8 mouse cellular contexts compared by ENCODE assay signal in genomic region chr7:101464927-101465326, GRCm38 (mm10). TPM values are rescaled to one million over a fixed set of nuclear protein-coding genes. Genes with fewer than 3 reads are reported as not detected.
DNase-seq lines count a peak whose midpoint lies in the region; ATAC-seq lines count a peak whose summit lies in the region.
"Had no signal": no experiment of that assay in that cellular context is flagged by ENCODE, and none has a peak within 500 bp of the region (broad histone marks: within the 10 kb centered on the region; RNA-seq: fewer than 3 reads in every experiment).

No protein-coding gene starts in this region.

- H3K9ac ChIP-seq in hindbrain, embryonic 13.5 days, result no peak overlapping the region
- no peak overlapping the region for H3K9ac ChIP-seq in hindbrain, embryonic 12.5 days
- H3K9ac ChIP-seq in lung, embryonic 16.5 days (ENCODE audit: low read length), result no peak overlapping the region
- no peak overlapping the region for H3K9ac ChIP-seq in hindbrain, embryonic 14.5 days

- no peak overlapping the region for H3K4me2 ChIP-seq in hindbrain, embryonic 13.5 days
- no peak overlapping the region for H3K4me2 ChIP-seq in hindbrain, embryonic 12.5 days (replicated peaks)
- H3K4me2 ChIP-seq in lung, embryonic 16.5 days (ENCODE audit: low read depth, low read length), result no peak overlapping the region
- no peak overlapping the region for H3K4me2 ChIP-seq in hindbrain, embryonic 14.5 days (replicated peaks)

- H3K27me3 ChIP-seq in hindbrain, embryonic 13.5 days, result 0 out of 2 replicates have a peak, but pooled peaks cover 1% of the 10 kb centered on the region
- H3K27me3 ChIP-seq in hindbrain, embryonic 12.5 days, result no peaks in the 10 kb centered on the region
- H3K27me3 ChIP-seq in lung, embryonic 16.5 days (ENCODE audit: control insufficient read depth, insufficient read depth, low read depth, low read length), result no peaks in the 10 kb centered on the region; the same call in 1 of the 2 replicates
- no peaks in the 10 kb centered on the region for H3K27me3 ChIP-seq in hindbrain, embryonic 14.5 days (ENCODE audit: control insufficient read depth, insufficient read depth, low read length)

- no peak overlapping the region for H3K4me3 ChIP-seq in hindbrain, embryonic 13.5 days
- no peak overlapping the region for H3K4me3 ChIP-seq in hindbrain, embryonic 12.5 days
- no peak overlapping the region for H3K4me3 ChIP-seq in lung, embryonic 16.5 days (ENCODE audit: low read length)
- no peak overlapping the region for H3K4me3 ChIP-seq in hindbrain, embryonic 14.5 days (replicated peaks; ENCODE audit: low read length)

- no peaks in the 10 kb centered on the region for H3K36me3 ChIP-seq in hindbrain, embryonic 13.5 days
- H3K36me3 ChIP-seq in hindbrain, embryonic 12.5 days, result no peaks in the 10 kb centered on the region
- H3K36me3 ChIP-seq in lung, embryonic 16.5 days (ENCODE audit: control insufficient read depth, insufficient read depth, low read length), result no peaks in the 10 kb centered on the region
- H3K36me3 ChIP-seq in hindbrain, embryonic 14.5 days (replicated peaks; ENCODE audit: control insufficient read depth, insufficient read depth), result no peaks in the 10 kb centered on the region

- DNase-seq in lung, adult 18-20 months, result no peak
- DNase-seq in hindbrain, embryonic 14.5 days (ENCODE audit: low spot score), result no peak
- peak; percentile 28 for DNase-seq in lung, postnatal 36 days
- no peak for DNase-seq in urinary bladder, adult 18-20 months (ENCODE audit: low spot score in 2 of 2)
- DNase-seq: thymus, adult 18-20 months had no signal

- peak overlapping the region; percentile 45 for H3K27ac ChIP-seq in hindbrain, embryonic 13.5 days
- H3K27ac ChIP-seq in hindbrain, embryonic 12.5 days, result no peak overlapping the region
- no peak overlapping the region for H3K27ac ChIP-seq in lung, embryonic 16.5 days (ENCODE audit: low read length)
- H3K27ac ChIP-seq in hindbrain, embryonic 14.5 days, result 0 out of 2 replicates have a peak overlapping the region, but pooled peaks have one; percentile 26

- no peaks in the 10 kb centered on the region for H3K9me3 ChIP-seq in hindbrain, embryonic 13.5 days
- H3K9me3 ChIP-seq in hindbrain, embryonic 12.5 days (replicated peaks), result no peaks in the 10 kb centered on the region
- no peaks in the 10 kb centered on the region for H3K9me3 ChIP-seq in lung, embryonic 16.5 days (ENCODE audit: control insufficient read depth, low read length)
- H3K9me3 ChIP-seq in hindbrain, embryonic 14.5 days (ENCODE audit: control insufficient read depth, low read length), result no peaks in the 10 kb centered on the region

- peaks cover 66% of the 10 kb centered on the region for H3K4me1 ChIP-seq in hindbrain, embryonic 13.5 days (replicated peaks)
- H3K4me1 ChIP-seq in hindbrain, embryonic 12.5 days, result peaks cover 28% of the 10 kb centered on the region
- peaks cover 34% of the 10 kb centered on the region for H3K4me1 ChIP-seq in lung, embryonic 16.5 days (replicated peaks; ENCODE audit: control insufficient read depth, insufficient read depth, low read length)
- peaks cover 8% of the 10 kb centered on the region; the same call in 1 of the 2 replicates for H3K4me1 ChIP-seq in hindbrain, embryonic 14.5 days (replicated peaks; ENCODE audit: control insufficient read depth, insufficient read depth, low read length)

- ATAC-seq in hindbrain, embryonic 13.5 days (ENCODE audit: low FRiP score), result no peak
- ATAC-seq in hindbrain, embryonic 12.5 days (ENCODE audit: low FRiP score), result no peak
- 0 out of 2 replicates have a peak, but pooled peaks have one; percentile 1 for ATAC-seq in lung, embryonic 16.5 days (ENCODE audit: low read depth)
- ATAC-seq in hindbrain, embryonic 14.5 days (ENCODE audit: low FRiP score), result no peak

- WGBS in hindbrain, embryonic 13.5 days, result 64% methylated on average over 4 of the region's 4 CpGs
- WGBS in hindbrain, embryonic 12.5 days, result 62% methylated on average over 4 of the region's 4 CpGs
- WGBS in lung, embryonic 16.5 days, result 36% methylated on average over 4 of the region's 4 CpGs
- 63% methylated on average over 4 of the region's 4 CpGs for WGBS in hindbrain, embryonic 14.5 days

RNA-seq across cellular contexts. Expression of gene Pde2a, which starts 43.4 kb away (rescaled TPM):
- 28.8 and 31.6 TPM in 2 replicates for polyA plus RNA-seq in hindbrain, embryonic 13.5 days (2015; fragmentation: Nextera tagmentation; extraction: Ambion mirVana)
- 26.9 and 27.4 TPM in 2 replicates for polyA plus RNA-seq in hindbrain, embryonic 12.5 days (2016; fragmentation: Nextera tagmentation; extraction: Ambion mirVana)
- 14.8 and 22.5 TPM in 2 replicates for polyA plus RNA-seq in lung, embryonic 16.5 days (2015; fragmentation: Nextera tagmentation; extraction: Ambion mirVana)
- polyA plus RNA-seq in hindbrain, embryonic 14.5 days (2014; fragmentation: Nextera tagmentation; extraction: Ambion mirVana), result 25.9 and 26.6 TPM in 2 replicates

RNA-seq across cellular contexts. Expression of gene Gm45837, which starts 54.2 kb away (rescaled TPM):
- polyA plus RNA-seq in hindbrain, embryonic 13.5 days (2015; fragmentation: Nextera tagmentation; extraction: Ambion mirVana), result not detected in 2 replicates
- not detected in 2 replicates for polyA plus RNA-seq in hindbrain, embryonic 12.5 days (2016; fragmentation: Nextera tagmentation; extraction: Ambion mirVana)
- polyA plus RNA-seq in lung, embryonic 16.5 days (2015; fragmentation: Nextera tagmentation; extraction: Ambion mirVana), result 2.4 and 8.8 TPM in 2 replicates
- polyA plus RNA-seq in hindbrain, embryonic 14.5 days (2014; fragmentation: Nextera tagmentation; extraction: Ambion mirVana), result 1.3 TPM in 1 of 2 replicates, not detected in the other

Comparison
In these comparisons a context has a peak if more than half of its experiments do, and no peak if none do; other contexts are left out.
1. H3K27ac ChIP-seq: peak in hindbrain, embryonic 13.5 days (single experiment) and hindbrain, embryonic 14.5 days (single experiment); none in hindbrain, embryonic 12.5 days (single experiment) and lung, embryonic 16.5 days (single experiment).